Mouse (Mus musculus): ENCODE measurements around the gene Anapc15. TPM values are rescaled to one million over a fixed set of nuclear protein-coding genes. Genes with fewer than 3 reads are reported as not detected.
A peak's percentile ranks its signal among the peaks of the same experiment; 100 is the strongest.

The Anapc15 gene
- polyA plus RNA-seq, 1 experiment = 70.7 TPM

DNA sequence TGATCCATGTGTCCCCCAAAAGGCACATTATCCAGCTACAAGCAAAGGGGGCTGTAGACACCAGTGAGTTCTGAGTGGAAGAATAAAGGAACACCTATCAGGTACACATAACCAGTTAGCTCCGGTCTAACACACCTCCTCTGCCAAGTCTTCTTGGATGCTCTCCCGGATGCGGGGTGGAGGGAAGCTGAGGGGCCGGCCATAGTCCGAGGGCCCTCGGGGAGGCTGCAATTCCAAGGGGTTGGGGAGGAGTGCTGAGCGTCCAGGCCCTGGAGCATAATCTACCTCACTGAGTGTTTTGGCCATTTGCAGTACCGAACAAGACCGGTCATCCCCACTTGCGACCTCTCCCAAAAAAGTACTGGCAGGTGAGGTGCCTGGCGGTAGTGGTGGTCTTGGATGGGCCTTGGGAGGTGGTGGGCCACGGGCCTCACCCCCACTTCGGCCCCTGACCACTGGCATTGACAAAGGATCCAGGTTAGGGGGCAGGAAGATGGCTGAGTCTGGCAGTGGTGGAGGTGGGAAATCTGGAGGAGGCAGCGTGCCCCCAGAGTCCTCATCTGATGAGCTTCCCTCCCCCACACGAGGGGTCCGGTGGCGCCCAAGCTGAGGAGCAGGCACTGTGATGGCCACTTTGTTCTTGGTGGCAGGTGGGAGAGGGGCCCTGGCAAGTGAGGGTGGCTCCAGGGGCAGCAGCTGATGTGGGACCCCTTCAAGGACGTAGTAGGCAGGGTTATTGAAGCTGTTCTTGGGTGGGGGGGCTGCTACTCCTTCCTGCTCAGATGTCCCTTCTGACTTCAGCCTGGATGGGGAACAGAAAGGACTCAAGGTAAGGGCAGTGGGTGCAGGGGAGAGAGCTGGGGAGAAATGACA is 39.5 kb upstream of the Anapc15 start:
- Histone ChIP-seq H3K9me3 (replicated peaks; ENCODE audit: control insufficient read depth, insufficient read depth, low read length, poor library complexity, severe bottlenecking) (no peaks in the 10 kb centered on the region), H3K4me3 (ENCODE audit: low read depth, low read length) (0 out of 2 replicates have a peak overlapping the region, but pooled peaks have one; percentile 5), H3K9ac (ENCODE audit: low read depth, poor library complexity, severe bottlenecking) (0 out of 2 replicates have a peak overlapping the region, but pooled peaks have one; percentile 13), H3K27me3 (ENCODE audit: control insufficient read depth, insufficient read depth, low read length, poor library complexity, severe bottlenecking) (no peaks in the 10 kb centered on the region; the same call in 1 of the 2 replicates), H3K36me3 (ENCODE audit: control insufficient read depth, insufficient read depth, low read length, poor library complexity, severe bottlenecking) (peaks cover 42% of the 10 kb centered on the region), H3K27ac (ENCODE audit: insufficient read depth, low read length) (peak overlapping the region; percentile 16), H3K4me1 (ENCODE audit: control insufficient read depth, insufficient read depth, low read length) (peaks cover under 1% of the 10 kb centered on the region)
- TF ChIP-seq POLR2A (IDR thresholded peaks at IDR 0.05; ENCODE audit: insufficient read depth, low read length) (no peak), EP300 (IDR thresholded peaks at IDR 0.05; ENCODE audit: insufficient read depth, low read depth, low read length) (no peak), CTCF (IDR thresholded peaks at IDR 0.05; ENCODE audit: low read depth, low read length) (no peak)

DNA sequence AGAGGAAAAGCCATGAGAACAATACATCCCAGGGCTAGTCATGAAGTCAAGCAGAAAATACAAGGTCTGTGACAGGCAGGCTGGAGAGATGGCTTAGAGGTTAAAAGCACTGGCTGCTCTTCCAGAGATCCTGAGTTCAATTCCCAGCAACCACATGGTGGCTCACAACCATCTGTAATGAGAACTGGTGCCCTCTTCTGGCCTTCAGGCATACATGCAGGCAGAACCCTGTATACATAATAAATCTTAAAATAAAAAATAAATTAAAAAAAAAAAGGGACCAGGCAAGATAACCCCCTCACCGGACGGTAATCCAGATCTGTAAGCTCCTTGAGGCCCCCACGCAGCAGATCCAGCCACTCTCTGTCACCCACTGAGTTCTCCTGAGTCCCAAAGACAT is 33.1 kb upstream of the Anapc15 start:
- Histone ChIP-seq H3K4me3 (ENCODE audit: low read depth, low read length) (no peak overlapping the region), H3K36me3 (ENCODE audit: control insufficient read depth, insufficient read depth, low read length, poor library complexity, severe bottlenecking) (peaks cover 63% of the 10 kb centered on the region), H3K27ac (ENCODE audit: insufficient read depth, low read length) (no peak overlapping the region), H3K9ac (ENCODE audit: low read depth, poor library complexity, severe bottlenecking) (no peak overlapping the region), H3K4me1 (ENCODE audit: control insufficient read depth, insufficient read depth, low read length) (peaks cover 4% of the 10 kb centered on the region), H3K27me3 (ENCODE audit: control insufficient read depth, insufficient read depth, low read length, poor library complexity, severe bottlenecking) (no peaks in the 10 kb centered on the region), H3K9me3 (replicated peaks; ENCODE audit: control insufficient read depth, insufficient read depth, low read length, poor library complexity, severe bottlenecking) (no peaks in the 10 kb centered on the region)
- no peak for TF ChIP-seq CTCF (IDR thresholded peaks at IDR 0.05; ENCODE audit: low read depth, low read length)
- no peak for TF ChIP-seq EP300 (IDR thresholded peaks at IDR 0.05; ENCODE audit: insufficient read depth, low read depth, low read length)
- TF ChIP-seq POLR2A (IDR thresholded peaks at IDR 0.05; ENCODE audit: insufficient read depth, low read length) = no peak

DNA sequence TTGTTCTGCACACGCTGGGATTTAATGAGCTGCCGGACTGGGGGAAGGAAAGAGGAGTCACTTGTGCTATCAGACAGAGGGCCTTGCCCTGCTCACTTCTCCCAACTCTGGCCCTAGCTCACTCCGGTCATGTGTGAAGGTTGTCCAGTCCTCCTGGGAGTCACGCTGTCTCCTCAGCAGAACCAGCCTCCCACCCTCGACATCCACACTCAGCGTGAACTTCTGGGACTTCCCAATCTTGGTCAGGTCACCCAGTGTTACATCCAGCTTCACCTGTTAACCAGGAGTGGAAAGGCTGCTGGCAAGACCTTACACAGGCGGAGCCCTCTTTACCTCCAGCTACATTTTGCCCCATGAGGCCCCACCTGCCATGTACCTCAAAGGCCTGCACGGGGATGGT is 32.1 kb upstream of the Anapc15 start:
- H3K27me3 ChIP-seq (ENCODE audit: control insufficient read depth, insufficient read depth, low read length, poor library complexity, severe bottlenecking) = no peaks in the 10 kb centered on the region
- peaks cover 53% of the 10 kb centered on the region for H3K36me3 ChIP-seq (ENCODE audit: control insufficient read depth, insufficient read depth, low read length, poor library complexity, severe bottlenecking)
- no peak overlapping the region for H3K4me3 ChIP-seq (ENCODE audit: low read depth, low read length)
- H3K9ac ChIP-seq (ENCODE audit: low read depth, poor library complexity, severe bottlenecking) = no peak overlapping the region
- no peaks in the 10 kb centered on the region for H3K9me3 ChIP-seq (replicated peaks; ENCODE audit: control insufficient read depth, insufficient read depth, low read length, poor library complexity, severe bottlenecking)
- no peak for TF ChIP-seq POLR2A (IDR thresholded peaks at IDR 0.05; ENCODE audit: insufficient read depth, low read length)
- no peak for TF ChIP-seq EP300 (IDR thresholded peaks at IDR 0.05; ENCODE audit: insufficient read depth, low read depth, low read length)
- no peak for TF ChIP-seq CTCF (IDR thresholded peaks at IDR 0.05; ENCODE audit: low read depth, low read length)
- H3K4me1 ChIP-seq (ENCODE audit: control insufficient read depth, insufficient read depth, low read length) = peaks cover 4% of the 10 kb centered on the region
- H3K27ac ChIP-seq (ENCODE audit: insufficient read depth, low read length) = peak overlapping the region; percentile 33

DNA sequence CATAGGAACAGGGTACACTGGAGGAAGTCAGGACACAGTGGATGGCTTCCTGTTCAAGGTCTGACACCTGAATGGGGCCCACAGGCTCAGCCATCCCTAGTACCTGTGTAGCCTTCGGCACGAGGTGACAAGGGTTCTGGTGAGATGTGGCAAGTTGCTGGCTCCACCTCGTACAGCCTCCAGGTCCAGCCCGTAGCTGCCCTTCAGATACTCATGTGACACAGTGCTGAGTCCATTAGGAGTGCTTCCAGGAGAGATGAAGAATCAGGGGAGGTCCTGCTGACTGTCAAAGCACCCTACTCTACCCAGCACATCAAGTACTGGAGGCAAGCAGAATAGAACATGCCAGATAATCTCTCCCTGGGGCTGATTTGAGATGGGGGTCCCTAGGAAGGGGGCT is 31.1 kb upstream of the Anapc15 start:
- Histone ChIP-seq H3K4me3 (ENCODE audit: low read depth, low read length) (no peak overlapping the region), H3K4me1 (ENCODE audit: control insufficient read depth, insufficient read depth, low read length) (peaks cover 4% of the 10 kb centered on the region), H3K9me3 (replicated peaks; ENCODE audit: control insufficient read depth, insufficient read depth, low read length, poor library complexity, severe bottlenecking) (no peaks in the 10 kb centered on the region), H3K9ac (ENCODE audit: low read depth, poor library complexity, severe bottlenecking) (no peak overlapping the region; the same call in 1 of the 2 replicates), H3K36me3 (ENCODE audit: control insufficient read depth, insufficient read depth, low read length, poor library complexity, severe bottlenecking) (peaks cover 45% of the 10 kb centered on the region), H3K27me3 (ENCODE audit: control insufficient read depth, insufficient read depth, low read length, poor library complexity, severe bottlenecking) (no peaks in the 10 kb centered on the region), H3K27ac (ENCODE audit: insufficient read depth, low read length) (peak overlapping the region; percentile 33; the same call in 1 of the 2 replicates)
- no peak for TF ChIP-seq POLR2A (IDR thresholded peaks at IDR 0.05; ENCODE audit: insufficient read depth, low read length)
- TF ChIP-seq CTCF (IDR thresholded peaks at IDR 0.05; ENCODE audit: low read depth, low read length) = no peak
- TF ChIP-seq EP300 (IDR thresholded peaks at IDR 0.05; ENCODE audit: insufficient read depth, low read depth, low read length) = no peak

DNA sequence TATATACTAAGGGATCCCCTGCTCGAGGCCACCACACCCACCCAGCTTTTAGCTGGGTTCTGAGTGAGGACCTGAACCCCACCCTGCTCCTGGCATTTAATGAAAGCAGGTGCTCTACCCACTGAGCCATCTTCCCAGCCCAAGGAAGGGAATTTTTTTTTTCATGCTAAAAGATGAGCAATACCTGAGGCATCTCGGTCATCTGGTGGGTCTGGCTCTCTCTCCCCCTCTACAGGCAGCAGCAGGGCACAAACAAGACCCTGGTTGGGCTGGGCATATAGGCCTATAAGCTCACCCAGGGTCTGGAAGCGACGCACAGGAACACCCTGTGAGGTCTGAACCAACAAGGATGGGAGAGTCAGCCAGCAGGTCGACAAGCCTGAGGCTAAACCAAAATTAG is 30.2 kb upstream of the Anapc15 start:
- H3K36me3 ChIP-seq (ENCODE audit: control insufficient read depth, insufficient read depth, low read length, poor library complexity, severe bottlenecking) = peaks cover 36% of the 10 kb centered on the region
- TF ChIP-seq CTCF (IDR thresholded peaks at IDR 0.05; ENCODE audit: low read depth, low read length) (peak; percentile 50), POLR2A (IDR thresholded peaks at IDR 0.05; ENCODE audit: insufficient read depth, low read length) (no peak), EP300 (IDR thresholded peaks at IDR 0.05; ENCODE audit: insufficient read depth, low read depth, low read length) (0 out of 2 replicates have a peak, but pooled peaks have one; percentile 55)

More for the DNA sequence above, 30.2 kb upstream of the Anapc15 start:
- no peaks in the 10 kb centered on the region for H3K9me3 ChIP-seq (replicated peaks; ENCODE audit: control insufficient read depth, insufficient read depth, low read length, poor library complexity, severe bottlenecking)
- peak overlapping the region; percentile 62 for H3K27ac ChIP-seq (ENCODE audit: insufficient read depth, low read length)
- H3K9ac ChIP-seq (ENCODE audit: low read depth, poor library complexity, severe bottlenecking) = no peak overlapping the region
- no peaks in the 10 kb centered on the region for H3K27me3 ChIP-seq (ENCODE audit: control insufficient read depth, insufficient read depth, low read length, poor library complexity, severe bottlenecking)
- H3K4me3 ChIP-seq (ENCODE audit: low read depth, low read length) = no peak overlapping the region
- peaks cover 4% of the 10 kb centered on the region for H3K4me1 ChIP-seq (ENCODE audit: control insufficient read depth, insufficient read depth, low read length)

Data from ES-Bruce4 (cell line).